Mouse (Mus musculus) right cerebral cortex, postnatal 10 days (tissue): Measurements from ENCODE around the gene Ctcfl.
A peak's percentile ranks its signal among the peaks of the same experiment; 100 is the strongest.
"Not testable (repeated sequence)": the region's sequence is repeated elsewhere in the genome, so short reads cannot be mapped to it uniquely, and the experiment has no call there.

Experiments
- DNase-seq, 2 experiments: peaks; one replicate each; pipeline ENCODE4 v3.0.0; 2021; ENCODE audit warnings: low spot score in 2 of 2

The Ctcfl gene

GRCm38 (mm10) chr2:173143611-173144010, 24.3 kb upstream of the Ctcfl start:
- DNase-seq: peak in 1 of 2 experiments; percentile 41

DNA sequence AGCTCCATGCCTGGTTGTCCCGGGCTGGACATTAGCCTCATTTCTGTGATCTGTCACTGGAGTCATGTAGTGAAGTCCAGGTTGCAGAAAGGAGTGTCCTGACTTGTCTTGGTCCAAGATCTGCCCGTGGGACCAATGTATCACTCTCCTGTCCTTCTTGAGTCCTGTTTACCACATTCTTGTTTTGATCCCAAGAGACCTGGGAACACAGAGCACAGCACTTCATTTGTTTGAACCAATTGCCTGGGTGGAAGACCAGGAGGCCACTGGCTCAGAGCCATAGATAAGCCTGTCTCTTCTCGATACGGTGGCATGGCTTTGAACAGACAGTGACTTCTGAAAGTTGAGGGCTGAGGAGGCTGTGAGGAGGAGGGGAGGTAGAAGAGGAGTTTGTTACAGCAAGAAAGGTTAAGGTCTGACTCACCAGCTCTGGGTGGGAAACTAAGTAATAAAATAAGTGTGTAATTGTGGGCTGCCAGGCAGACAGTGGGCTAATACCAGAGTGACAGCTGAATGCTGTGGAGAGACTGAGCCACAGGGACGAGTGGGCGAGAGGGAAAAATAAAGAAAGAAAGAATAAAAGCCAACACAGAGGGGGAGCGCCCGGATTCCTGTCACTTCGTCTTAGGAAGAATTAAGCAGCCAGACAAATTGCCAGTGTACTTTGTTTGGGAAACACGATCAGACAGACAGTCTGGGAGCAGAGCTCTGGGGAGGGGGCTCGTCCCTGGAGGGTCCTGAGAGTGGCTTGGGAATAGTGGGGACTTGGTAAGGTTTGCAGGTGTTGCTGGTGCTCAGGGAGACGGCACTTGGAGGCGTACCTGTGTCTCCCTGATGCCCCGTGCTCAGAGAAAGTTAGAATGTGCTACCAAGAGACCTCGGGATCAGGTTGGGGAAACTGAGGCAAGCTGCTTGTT, 19.3 kb upstream of the Ctcfl start:
- DNase-seq: no peak

GRCm38 (mm10) chr2:173134695-173135094, 15.4 kb upstream of the Ctcfl start:
- no peak for DNase-seq

DNA sequence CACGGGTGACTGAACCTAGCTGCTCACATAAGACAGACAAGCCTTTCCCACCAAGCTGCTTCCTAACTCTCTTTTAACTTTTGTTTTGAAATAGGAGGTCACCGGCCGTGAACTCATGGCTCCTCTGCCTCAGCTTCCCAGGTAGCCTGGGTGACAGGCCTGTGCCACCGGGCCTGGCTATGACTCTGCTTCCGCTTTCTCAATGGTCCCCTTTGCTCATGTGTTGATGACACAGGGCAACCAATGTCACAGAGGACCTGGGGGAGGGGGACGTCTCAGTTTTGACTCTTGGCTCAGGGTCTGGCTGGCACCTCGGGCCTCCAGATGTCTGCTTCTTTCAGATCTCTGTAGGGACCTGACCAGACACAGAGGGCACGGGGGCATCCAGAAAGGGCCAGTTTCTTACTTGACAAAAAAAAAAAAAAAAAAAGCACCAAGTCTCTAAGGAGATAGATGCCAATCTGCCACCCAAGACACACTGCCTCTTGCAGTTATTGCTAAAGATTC, 13.5 kb upstream of the Ctcfl start:
- no peak for DNase-seq

- no peak for DNase-seq
Observed at GRCm38 (mm10) chr2:173132262-173132661, 12.9 kb upstream of the Ctcfl start.

GRCm38 (mm10) chr2:173129111-173129510, 9.8 kb upstream of the Ctcfl start:
- DNase-seq: no peak

- DNase-seq: no peak
Observed at GRCm38 (mm10) chr2:173126386-173126785, 7.1 kb upstream of the Ctcfl start.

- no peak for DNase-seq
Observed at GRCm38 (mm10) chr2:173124022-173124735, 4.9 kb upstream of the Ctcfl start.

DNA sequence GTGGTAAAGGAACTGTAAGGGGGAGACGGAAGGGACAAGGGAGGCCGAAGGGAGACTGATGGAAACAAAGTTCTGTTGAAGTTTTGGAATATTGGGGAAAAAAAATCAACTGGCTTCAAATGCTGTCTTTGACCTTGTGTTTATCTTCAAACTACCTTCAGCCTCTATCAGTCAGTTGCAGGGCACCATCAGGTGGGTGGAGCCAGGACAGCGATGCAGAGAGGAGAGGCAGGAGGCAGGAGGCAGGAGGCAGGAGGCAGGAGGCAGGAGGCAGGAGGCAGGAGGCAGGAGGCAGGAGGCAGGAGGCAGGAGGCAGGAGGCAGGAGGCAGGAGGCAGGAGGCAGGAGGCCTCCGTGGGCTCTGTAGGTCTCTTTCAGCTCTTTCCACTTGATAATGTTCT, 792 bp upstream of the Ctcfl start:
- DNase-seq: not testable (repeated sequence)

DNA sequence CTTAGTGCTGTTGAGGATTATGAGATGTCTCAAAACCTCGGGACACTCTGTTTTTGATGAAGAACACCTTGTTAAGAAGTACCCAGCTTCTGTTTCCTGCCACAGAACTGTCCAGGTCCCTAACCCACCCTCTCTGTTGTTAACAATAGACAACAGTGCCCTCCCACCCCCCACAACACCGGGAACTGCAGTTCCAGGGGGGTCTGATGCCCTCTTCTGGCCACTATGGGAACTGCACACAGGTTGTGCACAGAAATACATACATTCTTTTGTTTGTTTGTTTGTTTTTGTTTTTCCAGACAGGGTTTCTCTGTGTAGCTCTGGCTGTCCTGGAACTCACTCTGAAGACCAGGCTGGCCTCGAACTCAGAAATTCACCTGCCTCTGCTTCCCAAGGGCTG, 5.5 kb downstream of the Ctcfl start:
- DNase-seq: not testable (repeated sequence)

DNA sequence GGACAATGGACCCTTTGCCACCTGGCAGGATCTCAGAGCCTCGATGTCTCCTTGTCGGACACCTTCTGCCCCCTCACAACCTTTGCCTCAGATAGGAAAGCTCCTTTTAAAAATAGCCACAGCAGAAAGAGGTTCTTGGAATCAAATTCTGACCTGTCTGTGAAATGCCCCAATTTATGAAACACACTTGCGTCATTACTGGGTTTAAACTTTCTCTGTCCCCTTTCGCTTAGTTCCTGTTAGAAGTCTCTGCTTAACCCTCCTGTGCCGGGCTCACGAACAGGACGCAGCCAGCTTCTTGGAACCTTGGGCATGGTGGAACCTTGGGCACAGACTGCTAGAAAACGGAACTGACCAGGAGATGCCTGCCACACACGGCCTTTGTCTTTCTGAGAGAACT, 8.8 kb downstream of the Ctcfl start:
- DNase-seq: no peak

- DNase-seq: no peak
Observed at GRCm38 (mm10) chr2:173109510-173109909, 9.8 kb downstream of the Ctcfl start.

GRCm38 (mm10) chr2:173108509-173109190, 10.7 kb downstream of the Ctcfl start:
- DNase-seq: no peak

DNA sequence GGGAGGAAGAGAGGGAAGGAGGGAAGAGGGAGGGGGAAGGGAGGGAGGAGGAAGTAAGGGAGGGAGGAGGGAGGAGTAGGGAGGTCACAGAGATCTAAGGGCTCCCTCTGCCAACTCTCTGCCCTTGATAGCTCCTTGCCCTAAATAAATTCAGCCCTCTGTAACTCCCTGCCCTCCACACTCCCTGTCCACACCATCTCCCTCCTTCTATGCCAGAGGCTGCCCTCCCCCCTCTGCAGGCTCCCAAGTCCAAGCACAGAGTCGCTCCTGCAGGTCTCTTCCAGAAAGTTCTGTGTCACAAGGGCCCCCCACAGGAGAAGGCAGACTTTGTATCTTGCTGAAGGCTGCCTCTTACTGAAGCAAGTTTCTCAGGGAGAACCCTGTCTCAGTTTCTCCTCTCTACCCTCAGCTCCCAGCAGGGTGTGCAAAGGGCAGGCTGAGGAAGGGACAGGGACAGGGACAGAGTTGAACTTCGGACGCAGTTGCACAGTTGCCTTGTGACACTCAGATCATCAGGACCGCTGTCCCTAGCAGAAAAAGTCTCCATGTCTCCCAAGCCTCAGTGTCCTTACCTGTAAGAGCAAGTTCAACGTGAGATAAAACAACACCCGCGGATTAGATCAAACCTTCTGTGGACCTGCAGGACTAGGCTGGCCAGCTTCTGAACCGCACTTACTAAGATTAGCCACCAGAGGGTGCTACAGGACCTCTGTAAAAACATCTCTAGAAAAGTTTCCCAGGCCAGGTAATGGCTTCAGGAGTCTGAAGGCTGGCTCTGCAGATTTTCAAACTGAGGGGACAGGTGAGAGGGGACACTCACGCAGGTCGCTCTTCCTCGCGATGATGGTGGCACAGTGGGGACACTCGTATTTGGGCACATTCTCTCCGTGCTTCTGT, 12.2 kb downstream of the Ctcfl start:
- DNase-seq: peak; percentile 68 to 79

- no peak for DNase-seq
Observed at GRCm38 (mm10) chr2:173106409-173106808, 12.9 kb downstream of the Ctcfl start.

- not testable (repeated sequence) for DNase-seq
Observed at GRCm38 (mm10) chr2:173097337-173097736, 22.0 kb downstream of the Ctcfl start.

GRCm38 (mm10) chr2:173089437-173089836, 29.9 kb downstream of the Ctcfl start:
- peak; percentile 87 to 91 for DNase-seq

GRCm38 (mm10) chr2:173087405-173087804, 31.9 kb downstream of the Ctcfl start:
- DNase-seq: no peak

DNA sequence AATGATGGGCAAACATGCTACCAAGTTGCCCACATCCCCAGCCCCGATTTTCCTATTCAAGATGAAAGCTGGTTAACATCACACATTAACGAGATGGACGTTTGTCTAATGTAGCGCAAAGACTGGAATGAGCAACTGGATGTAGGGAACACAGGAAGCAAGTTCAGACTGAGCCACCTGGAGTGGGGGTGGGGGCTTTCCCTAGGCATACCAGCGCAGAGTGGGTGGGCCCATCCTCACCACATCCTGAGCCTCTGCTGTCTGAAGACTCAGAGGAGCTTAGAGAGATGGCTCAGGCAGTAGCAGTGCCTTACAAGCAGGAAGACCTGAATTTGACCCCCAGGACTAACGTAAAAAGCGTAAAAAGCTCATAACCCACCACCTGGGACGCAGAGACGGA, 33.6 kb downstream of the Ctcfl start:
- DNase-seq: no peak

DNA sequence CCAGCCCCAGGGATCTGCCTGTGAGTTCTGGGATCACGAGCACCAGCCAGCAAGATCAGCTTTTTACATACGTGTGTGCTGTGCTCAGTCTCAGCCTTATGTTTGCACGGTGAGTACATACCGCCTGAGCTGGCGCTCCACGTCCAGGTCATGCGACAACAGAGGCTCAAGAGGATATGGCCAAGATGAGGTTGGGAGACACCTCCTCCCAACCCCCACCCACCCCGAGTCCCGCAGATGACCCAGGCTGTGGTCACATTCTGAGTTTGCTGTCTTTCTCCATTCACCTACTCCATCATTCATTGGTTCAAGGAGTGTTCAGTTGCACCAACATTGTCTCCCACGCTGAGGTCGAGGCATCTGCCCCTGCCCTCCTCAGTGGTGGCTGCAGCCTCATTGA, 34.5 kb downstream of the Ctcfl start:
- DNase-seq: no peak
